Mouse (Mus musculus) gastrocnemius, postnatal 10 days (tissue): Measurements from ENCODE around the gene Catsper3. TPM values are rescaled to one million over a fixed set of nuclear protein-coding genes. Genes with fewer than 3 reads are reported as not detected.

Experiments used
- DNase-seq: peaks from one replicate; pipeline ENCODE4 v3.0.0; 2021; ENCODE audit warnings: mixed read lengths
- total RNA-seq, 2 experiments: library from RNA; stranded (reverse); gene quantifications; 2 replicates each; pipeline ENCODE4 v1.2.3; 2021

The Catsper3 gene
- total RNA-seq, 2 experiments from 2014 or later, result 0.31 TPM; not detected in 1

GRCm38 (mm10) chr13:55852205-55852604 lies 67.8 kb downstream of the Catsper3 start:
- DNase-seq, result no peak

DNA sequence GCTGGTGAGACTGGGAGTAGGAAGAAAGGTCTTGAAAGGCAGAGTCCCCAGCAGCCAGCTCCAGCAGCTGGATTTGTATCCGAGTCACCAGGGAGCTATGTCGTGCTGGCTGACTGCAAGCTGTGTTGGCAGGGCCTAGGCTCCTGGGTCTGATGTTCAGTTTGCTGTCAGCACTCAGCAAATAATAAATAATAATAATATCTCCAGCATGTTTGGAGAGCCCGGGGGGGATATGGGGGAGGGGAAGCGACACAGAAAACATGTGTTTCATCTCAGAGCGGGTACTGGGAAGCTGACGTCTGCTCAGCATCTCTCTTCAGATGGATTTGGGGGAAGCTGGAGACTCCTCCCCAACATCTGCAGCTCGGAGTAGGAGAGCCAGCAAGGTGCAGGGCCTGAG lies 71.4 kb downstream of the Catsper3 start:
- peak; percentile 42 for DNase-seq

DNA sequence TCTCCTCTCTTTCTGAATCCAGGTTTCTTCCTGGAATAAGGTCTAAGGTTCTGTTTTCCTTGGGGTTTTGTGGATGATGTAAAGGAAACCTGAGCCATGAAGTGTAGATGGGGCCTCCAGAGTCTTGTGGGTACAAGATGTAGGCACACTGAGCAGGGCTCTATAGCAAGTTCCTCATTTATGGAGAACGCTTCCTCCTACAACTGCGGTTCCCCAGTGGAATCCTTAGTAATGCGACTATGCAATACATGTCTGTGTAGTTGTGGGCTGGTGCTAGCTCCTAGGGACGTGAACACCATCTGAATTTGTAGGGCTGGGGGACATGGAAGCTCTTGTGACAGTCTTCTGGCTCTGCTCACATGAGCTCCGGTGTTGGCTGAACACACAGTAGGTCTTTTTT lies 74.1 kb downstream of the Catsper3 start:
- no peak for DNase-seq

Other genes starting within 250 kb of the Catsper3 start
- gene Ddx41, start 247.9 kb upstream of the Catsper3 start, total RNA-seq, result 10 to 100 TPM; 12.7 to 13.7 TPM
- 10 to 100 TPM; 19.9 to 26.5 TPM for gene Fam193b, start 213.4 kb upstream of the Catsper3 start, total RNA-seq
- gene Tmed9, start 210.8 kb upstream of the Catsper3 start, total RNA-seq, result 100 to 1,000 TPM; 147 to 192 TPM
- gene B4galt7, start 184.7 kb upstream of the Catsper3 start, total RNA-seq, result 1 to 10 TPM; 8.3 to 9.2 TPM
- 10 to 100 TPM; 13.0 to 17.1 TPM for gene Caml, start 161.6 kb upstream of the Catsper3 start, total RNA-seq
- gene Ddx46, start 149.5 kb upstream of the Catsper3 start, total RNA-seq, result 10 to 100 TPM; 27.8 to 30.1 TPM
- 10 to 100 TPM; 36.4 to 41.9 TPM for gene B230219D22Rik, start 91.4 kb upstream of the Catsper3 start, total RNA-seq
- 10 to 100 TPM; 30.9 to 32.6 TPM for gene Txndc15, start 69.9 kb upstream of the Catsper3 start, total RNA-seq
- gene Pcbd2, start 57.2 kb upstream of the Catsper3 start, total RNA-seq, result 10 to 100 TPM; 25.8 to 30.5 TPM
- 1 to 10 TPM; 1.2 to 2.9 TPM for gene Pitx1, start 51.6 kb downstream of the Catsper3 start, total RNA-seq